11 mouse cellular contexts compared by ENCODE assay signal in the genomic region with DNA sequence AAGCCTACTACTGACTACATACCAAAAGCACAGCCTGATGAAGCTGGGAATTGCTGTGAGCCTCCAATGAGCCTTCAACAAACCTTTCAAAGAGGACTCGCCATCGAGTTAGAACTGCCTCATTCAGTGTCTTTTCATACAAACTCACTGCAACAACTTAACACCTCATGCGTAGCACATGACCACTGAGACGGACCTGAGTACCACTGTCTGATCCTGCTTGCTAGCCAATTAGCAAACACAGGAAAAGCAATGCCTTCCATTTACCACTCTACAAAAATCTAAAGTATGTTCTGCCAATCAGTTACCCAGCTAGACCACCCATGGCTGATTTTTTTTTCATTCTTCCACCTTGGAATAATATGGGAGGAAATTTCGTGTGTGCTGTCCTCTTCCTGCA.
A peak's percentile ranks its signal among the peaks of the same experiment; 100 is the strongest.
DNase-seq lines count a peak whose midpoint lies in the region; ATAC-seq and TF ChIP-seq lines count a peak whose summit lies in the region.
"Had no signal": no experiment of that assay in that cellular context is flagged by ENCODE, and none has a peak within 500 bp of the region (broad histone marks: within the 10 kb centered on the region; RNA-seq: fewer than 3 reads in every experiment).

No protein-coding gene starts in this region.

- no peaks in the 10 kb centered on the region for H3K9me3 ChIP-seq in forebrain, embryonic 11.5 days (ENCODE audit: control insufficient read depth, low read length)
- H3K9me3 ChIP-seq in forebrain, embryonic 15.5 days, result no peaks in the 10 kb centered on the region
- H3K9me3 ChIP-seq in embryonic facial prominence, embryonic 15.5 days (replicated peaks), result no peaks in the 10 kb centered on the region
- H3K9me3 ChIP-seq in limb, embryonic 13.5 days, result no peaks in the 10 kb centered on the region

- ATAC-seq in forebrain, embryonic 11.5 days (replicated peaks; ENCODE audit: low FRiP score), result no peak
- ATAC-seq in forebrain, embryonic 15.5 days (replicated peaks), result no peak
- ATAC-seq in embryonic facial prominence, embryonic 15.5 days (ENCODE audit: insufficient number of reproducible peaks, low FRiP score, low TSS enrichment, low read depth), result no peak
- peak; percentile 54; the same call in 1 of the 2 replicates for ATAC-seq in limb, embryonic 13.5 days (ENCODE audit: low FRiP score, low read depth)

- no peaks in the 10 kb centered on the region for H3K27me3 ChIP-seq in forebrain, embryonic 11.5 days (ENCODE audit: control insufficient read depth, insufficient read depth, low read length)
- H3K27me3 ChIP-seq in forebrain, embryonic 15.5 days, result no peaks in the 10 kb centered on the region
- H3K27me3 ChIP-seq in embryonic facial prominence, embryonic 15.5 days, result no peaks in the 10 kb centered on the region
- H3K27me3 ChIP-seq in limb, embryonic 13.5 days, result no peaks in the 10 kb centered on the region

- WGBS in forebrain, embryonic 11.5 days, result 37% methylated on average over 5 of the region's 5 CpGs
- 21% methylated on average over 5 of the region's 5 CpGs for WGBS in forebrain, embryonic 15.5 days
- WGBS in embryonic facial prominence, embryonic 15.5 days, result 65% methylated on average over 5 of the region's 5 CpGs
- 31% methylated on average over 5 of the region's 5 CpGs for WGBS in limb, embryonic 13.5 days

- no peak overlapping the region for H3K4me2 ChIP-seq in forebrain, embryonic 11.5 days (ENCODE audit: low read depth, low read length, severe bottlenecking)
- H3K4me2 ChIP-seq in forebrain, embryonic 15.5 days (replicated peaks), result no peak overlapping the region
- H3K4me2 ChIP-seq in embryonic facial prominence, embryonic 15.5 days (replicated peaks), result no peak overlapping the region
- H3K4me2 ChIP-seq in limb, embryonic 13.5 days (replicated peaks), result peak overlapping the region; percentile 28

- no peak overlapping the region for H3K4me3 ChIP-seq in forebrain, embryonic 11.5 days (ENCODE audit: low read depth, low read length)
- no peak overlapping the region for H3K4me3 ChIP-seq in forebrain, embryonic 15.5 days
- no peak overlapping the region for H3K4me3 ChIP-seq in layer of hippocampus, adult 2 months
- H3K4me3 ChIP-seq in embryonic facial prominence, embryonic 15.5 days (replicated peaks), result no peak overlapping the region
- H3K4me3 ChIP-seq in limb, embryonic 13.5 days, result no peak overlapping the region

- no peak overlapping the region; the same call in 1 of the 2 replicates for H3K9ac ChIP-seq in forebrain, embryonic 11.5 days (ENCODE audit: low read length)
- H3K9ac ChIP-seq in forebrain, embryonic 15.5 days (replicated peaks), result no peak overlapping the region
- no peak overlapping the region for H3K9ac ChIP-seq in embryonic facial prominence, embryonic 15.5 days
- H3K9ac ChIP-seq in limb, embryonic 13.5 days, result no peak overlapping the region

- peaks cover 13% of the 10 kb centered on the region for H3K4me1 ChIP-seq in forebrain, embryonic 11.5 days (replicated peaks; ENCODE audit: control insufficient read depth, insufficient read depth, low read length)
- H3K4me1 ChIP-seq in forebrain, embryonic 15.5 days, result peaks cover 27% of the 10 kb centered on the region
- 0 out of 2 replicates have a peak, but pooled peaks cover 9% of the 10 kb centered on the region for H3K4me1 ChIP-seq in embryonic facial prominence, embryonic 15.5 days
- H3K4me1 ChIP-seq in limb, embryonic 13.5 days, result peaks cover 57% of the 10 kb centered on the region

- H3K36me3 ChIP-seq in forebrain, embryonic 11.5 days (ENCODE audit: control insufficient read depth, insufficient read depth, low read length), result no peaks in the 10 kb centered on the region
- no peaks in the 10 kb centered on the region for H3K36me3 ChIP-seq in forebrain, embryonic 15.5 days
- H3K36me3 ChIP-seq in embryonic facial prominence, embryonic 15.5 days, result no peaks in the 10 kb centered on the region
- H3K36me3 ChIP-seq in limb, embryonic 13.5 days, result no peaks in the 10 kb centered on the region

- no peak for TF ChIP-seq CTCF in layer of hippocampus, adult 2 months (conservative IDR thresholded peaks at IDR 0.05)

- DNase-seq in forebrain, embryonic 11.5 days (ENCODE audit: low spot score), result no peak
- DNase-seq in layer of hippocampus, adult 2 months (ENCODE audit: low spot score in 2 of 2), result no peak
- no peak for DNase-seq in layer of hippocampus, postnatal 25 days (ENCODE audit: extremely low spot score in 1 of 2, low spot score in 1 of 2)
- no peak for DNase-seq in right cerebral cortex, postnatal 4 days
- DNase-seq in thymus, postnatal 25 days, result no peak
- DNase-seq: gastrocnemius, postnatal 36 days; kidney, postnatal 10 days; lung, adult 2 months had no signal

- H3K27ac ChIP-seq in forebrain, embryonic 11.5 days (ENCODE audit: low read depth, low read length), result peak overlapping the region; percentile 37; the same call in 1 of the 2 replicates
- H3K27ac ChIP-seq in forebrain, embryonic 15.5 days (replicated peaks), result no peak overlapping the region
- H3K27ac ChIP-seq in layer of hippocampus, adult 2 months, result peak overlapping the region; percentile 29; the same call in 1 of the 2 replicates
- H3K27ac ChIP-seq in embryonic facial prominence, embryonic 15.5 days (replicated peaks), result peak overlapping the region; percentile 9; the same call in 1 of the 2 replicates
- H3K27ac ChIP-seq in limb, embryonic 13.5 days, result peak overlapping the region; percentile 85
